Mouse (Mus musculus) heart, postnatal 0 days (tissue): ENCODE data around the gene Gpbar1.

Experiments
- CTCF ChIP-seq: IDR thresholded peaks from 2 replicates; pipeline ENCODE4 v1.5.1; 2016; ENCODE audit warnings: antibody characterized with exemption, control low read depth, low read depth
- EP300 ChIP-seq: IDR thresholded peaks from 2 replicates; pipeline ENCODE4 v1.6.1; 2016; ENCODE audit warnings: antibody characterized with exemption, low read depth

- TF ChIP-seq EP300: no peak; the same call in 1 of the 2 replicates
- TF ChIP-seq CTCF: no peak
These were observed 41.6 kb upstream of the Gpbar1 start for GRCm38 (mm10) chr1:74236590-74237317.
